Mouse (Mus musculus) lung, postnatal 36 days (tissue): Measurements from ENCODE around the gene Ppat.
"Not testable (repeated sequence)": the region's sequence is repeated elsewhere in the genome, so short reads cannot be mapped to it uniquely, and the experiment has no call there.

Source experiments
- DNase-seq: peaks from one replicate; pipeline ENCODE4 v3.0.0; 2022; ENCODE audit warnings: mixed read lengths

Gene Ppat

DNA sequence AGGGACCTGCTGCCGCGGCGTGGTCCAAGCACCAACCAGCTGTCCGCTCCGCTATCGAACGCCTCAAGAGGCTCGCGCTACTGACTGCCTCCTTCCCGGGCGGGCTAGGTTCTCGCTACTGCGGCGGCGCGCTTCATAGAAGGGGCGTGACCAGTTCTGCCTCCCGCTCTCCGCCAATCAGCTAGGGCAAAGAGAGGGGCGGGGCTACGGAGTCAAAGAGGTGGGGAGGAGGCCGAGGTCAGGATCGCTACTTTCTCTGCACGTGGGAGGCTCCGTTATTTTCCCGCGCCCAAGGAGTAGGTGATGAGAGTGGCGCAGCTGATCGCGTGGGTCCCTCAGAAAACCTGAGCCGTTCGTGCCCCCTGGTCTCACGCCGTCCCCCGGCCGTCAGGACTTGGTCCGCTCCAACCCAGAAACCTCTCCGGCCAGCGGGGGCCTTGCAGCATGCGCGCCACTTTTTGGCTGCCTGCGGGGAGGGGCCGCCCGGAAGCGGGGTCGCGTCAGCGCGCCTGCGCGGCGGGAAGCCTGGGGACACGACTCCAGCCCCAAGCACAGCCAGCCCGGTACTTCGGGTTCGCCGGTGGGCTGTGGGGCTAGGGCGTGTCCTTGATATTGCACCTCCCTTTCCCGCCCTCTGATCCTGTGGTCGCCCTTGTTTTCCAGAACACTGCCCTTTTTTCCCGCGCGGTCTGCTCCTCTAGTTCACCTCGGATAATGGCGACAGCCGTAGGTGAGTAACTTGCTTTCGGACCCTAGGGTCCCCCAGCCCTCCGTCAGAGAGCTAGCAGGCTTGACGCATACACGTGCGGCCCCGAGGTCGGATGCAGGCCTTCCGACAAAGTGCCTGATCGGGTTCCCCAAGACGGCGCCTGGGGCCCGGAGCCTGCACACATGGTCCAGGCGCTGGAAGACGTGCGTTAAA lies at the start of gene Ppat, which contains the start of gene Paics:
Gene Ppat, minus strand, starts transcription at position 473 of the 922 bp plus-strand sequence.
Gene Paics, plus strand, starts transcription at position 202 of the 922 bp plus-strand sequence.
- DNase-seq, result peak; percentile 99

DNA sequence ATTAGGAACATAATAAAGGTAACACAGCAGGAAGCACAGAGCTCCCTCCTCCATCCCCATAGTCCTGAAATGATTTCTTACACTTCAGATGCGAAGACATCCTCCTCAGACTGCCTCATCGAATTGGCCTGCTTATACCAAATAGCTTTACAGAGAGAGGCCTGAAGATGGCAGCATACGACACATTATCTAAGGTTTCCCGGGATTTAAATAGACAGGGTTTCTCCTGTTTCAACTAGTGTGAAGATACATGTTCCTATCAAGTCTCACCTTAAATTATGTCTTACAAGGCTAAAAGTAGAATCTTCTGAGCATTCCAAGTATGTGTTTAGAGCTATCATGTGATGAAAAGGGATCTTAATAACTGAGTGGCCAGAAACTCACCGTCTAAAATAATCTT lies 47.0 kb upstream of the Ppat start:
- DNase-seq, result no peak

GRCm38 (mm10) chr5:76993174-76993814 lies 41.9 kb upstream of the Ppat start:
- no peak for DNase-seq

GRCm38 (mm10) chr5:76990789-76991188 lies 39.4 kb upstream of the Ppat start:
- no peak for DNase-seq

DNA sequence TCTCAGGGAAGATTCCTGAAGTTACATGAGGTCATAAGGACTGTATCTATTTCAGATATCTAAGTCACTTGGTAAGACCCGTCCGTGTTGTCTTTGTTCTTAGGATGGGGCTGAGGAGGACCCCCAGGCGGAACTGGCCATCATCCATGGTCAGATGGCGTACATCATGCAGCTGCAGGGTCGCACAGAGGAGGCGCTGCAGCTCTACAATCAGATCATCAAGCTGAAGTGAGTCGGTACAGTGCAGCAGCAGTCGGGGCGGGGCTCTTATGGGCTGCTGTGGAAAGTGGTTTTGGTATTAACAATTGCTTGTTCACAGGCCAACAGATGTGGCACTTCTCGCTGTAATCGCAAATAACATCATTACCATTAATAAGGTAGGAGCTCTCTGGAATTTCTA lies 32.6 kb upstream of the Ppat start:
- no peak for DNase-seq

DNA sequence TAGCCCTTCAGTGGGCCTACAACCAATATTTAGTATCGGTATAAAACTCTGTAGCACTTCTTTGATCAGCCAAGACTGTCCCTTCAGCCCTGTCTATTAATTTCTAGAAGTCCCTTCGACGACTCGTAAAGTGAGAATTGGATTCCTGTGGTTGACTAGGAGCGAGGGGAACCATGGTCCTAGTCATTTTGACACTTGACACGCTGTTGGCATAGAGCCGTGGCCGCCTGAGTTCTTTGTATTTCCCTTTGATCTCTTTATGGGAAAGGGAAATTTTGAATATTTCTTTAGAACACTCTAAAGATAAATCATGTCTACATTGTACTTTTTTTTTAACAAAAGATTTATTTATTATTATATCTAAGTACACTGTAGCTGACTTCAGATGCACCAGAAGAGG lies 24.4 kb upstream of the Ppat start:
- DNase-seq, result no peak

DNA sequence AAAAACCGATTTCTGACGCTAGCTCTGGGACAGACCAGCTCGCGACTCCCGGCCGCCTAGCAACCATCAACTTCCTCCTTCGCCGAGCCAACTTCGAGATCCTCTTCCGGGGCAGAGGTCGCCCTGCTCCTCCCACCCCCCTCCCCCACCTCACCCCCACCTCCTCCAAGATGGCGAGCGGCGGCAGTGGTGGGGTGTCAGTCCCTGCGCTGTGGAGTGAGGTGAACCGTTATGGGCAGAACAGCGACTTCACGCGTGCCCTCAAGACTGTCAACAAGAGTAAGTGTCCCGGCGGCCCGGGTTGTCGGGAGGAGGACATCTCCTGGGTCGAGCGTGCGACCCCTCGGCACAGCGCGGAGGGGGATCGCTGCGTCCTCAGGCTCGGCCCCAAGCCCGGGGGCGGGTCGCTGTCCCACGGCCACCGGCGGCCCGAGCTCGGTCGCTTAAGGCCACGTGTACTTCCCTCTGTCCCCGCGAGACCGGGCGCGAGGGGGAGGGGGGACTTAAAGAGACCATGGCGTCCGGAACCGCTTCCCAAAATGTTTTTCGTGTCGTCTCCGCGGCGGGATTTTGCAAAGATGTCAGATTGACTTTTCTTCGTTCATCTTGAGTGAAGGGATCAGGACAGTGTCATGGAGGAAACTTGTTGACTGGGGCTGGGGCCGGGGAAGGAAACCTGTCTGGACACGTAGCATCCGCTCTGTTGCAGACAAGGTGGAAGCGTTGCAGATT lies 23.3 kb upstream of the Ppat start, which contains the start of gene Srp72:
Gene Srp72, plus strand, starts transcription at position 130 of the 732 bp plus-strand sequence.
- peak; percentile 86 for DNase-seq

GRCm38 (mm10) chr5:76974207-76974553 lies 22.8 kb upstream of the Ppat start:
- no peak for DNase-seq

GRCm38 (mm10) chr5:76973488-76973887 lies 22.1 kb upstream of the Ppat start:
- no peak for DNase-seq

- not testable (repeated sequence) for DNase-seq
These were observed 19.7 kb upstream of the Ppat start for GRCm38 (mm10) chr5:76971115-76971514.

DNA sequence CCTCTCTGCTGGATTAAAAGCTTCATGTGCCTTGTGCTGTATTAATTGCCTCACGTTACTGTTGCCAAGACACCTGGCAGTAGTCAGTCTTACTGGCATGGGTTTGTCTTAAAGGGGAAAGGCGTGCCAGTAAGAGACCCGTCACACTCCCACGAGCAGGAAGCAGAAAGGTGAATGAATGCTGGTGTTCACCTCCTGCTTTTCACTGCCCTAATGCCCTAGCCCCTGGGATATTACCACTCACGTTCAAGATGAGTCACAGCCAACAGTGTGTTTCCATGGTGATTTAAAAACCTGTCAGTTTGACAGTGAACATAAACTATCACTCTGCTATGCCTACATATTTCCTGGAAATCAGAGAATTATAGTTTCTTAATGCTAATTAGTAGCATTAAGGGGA lies 17.9 kb upstream of the Ppat start:
- DNase-seq, result no peak

GRCm38 (mm10) chr5:76964651-76965050 lies 13.3 kb upstream of the Ppat start:
- no peak for DNase-seq

GRCm38 (mm10) chr5:76962545-76962944 lies 11.2 kb upstream of the Ppat start:
- no peak for DNase-seq

DNA sequence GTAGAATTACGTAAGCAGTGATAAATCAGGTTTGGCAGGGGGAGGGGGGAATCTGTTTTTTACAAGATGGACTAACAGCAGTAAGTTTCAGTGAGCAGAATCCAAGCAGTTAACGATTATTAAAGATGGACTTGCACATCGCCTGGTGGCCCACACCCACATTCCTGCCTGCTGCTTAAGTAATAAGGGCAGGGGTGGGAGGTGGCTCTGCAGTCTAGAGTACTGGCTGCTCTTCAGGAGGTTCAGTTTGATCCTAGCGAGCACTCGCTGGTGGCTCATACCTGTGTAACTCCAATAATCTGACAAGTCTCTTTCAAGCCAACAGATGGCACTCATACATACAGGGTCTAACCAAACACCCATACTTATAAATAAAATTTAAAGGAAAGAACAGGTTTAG lies 8.2 kb upstream of the Ppat start:
- DNase-seq, result peak; percentile 44

DNA sequence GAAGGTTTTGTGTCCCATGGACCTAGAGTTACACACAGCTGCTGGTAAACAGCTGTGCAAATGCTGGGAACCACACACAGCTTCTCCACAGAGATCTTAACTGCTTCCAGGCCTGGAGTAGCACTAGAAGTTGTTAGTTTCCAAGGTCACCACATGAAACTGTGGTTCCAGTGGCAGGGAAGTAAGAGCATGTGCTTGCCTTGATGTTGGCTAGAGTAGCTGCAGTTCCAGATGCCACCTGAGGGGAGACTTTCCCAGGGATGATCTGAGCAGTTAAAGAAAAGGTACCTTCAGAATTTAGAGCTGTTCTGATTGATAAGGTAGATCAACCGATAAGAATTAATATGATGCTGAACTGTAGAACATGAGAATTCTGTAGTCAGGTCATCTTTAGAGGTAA lies 6.6 kb upstream of the Ppat start:
- DNase-seq, result no peak

DNA sequence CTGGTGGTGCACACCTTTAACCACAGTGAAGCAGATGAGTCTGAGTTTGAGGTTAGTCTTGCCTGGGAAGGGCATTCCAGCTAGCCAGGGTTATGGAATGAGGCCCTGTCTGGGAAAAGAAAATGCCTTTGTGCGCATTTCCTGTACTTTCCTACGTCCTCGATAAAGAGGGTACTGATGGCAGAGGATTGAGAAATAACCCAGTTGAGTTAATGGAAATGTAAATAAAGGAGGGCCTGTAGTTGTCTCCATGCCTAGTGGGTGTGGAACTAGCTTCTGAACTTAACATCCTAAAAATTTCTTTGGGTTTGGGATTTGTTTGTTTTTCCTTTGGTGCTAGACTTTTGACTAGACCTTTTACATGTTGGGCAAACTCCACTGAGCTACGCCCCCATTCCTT lies 4.1 kb upstream of the Ppat start:
- DNase-seq, result no peak

DNA sequence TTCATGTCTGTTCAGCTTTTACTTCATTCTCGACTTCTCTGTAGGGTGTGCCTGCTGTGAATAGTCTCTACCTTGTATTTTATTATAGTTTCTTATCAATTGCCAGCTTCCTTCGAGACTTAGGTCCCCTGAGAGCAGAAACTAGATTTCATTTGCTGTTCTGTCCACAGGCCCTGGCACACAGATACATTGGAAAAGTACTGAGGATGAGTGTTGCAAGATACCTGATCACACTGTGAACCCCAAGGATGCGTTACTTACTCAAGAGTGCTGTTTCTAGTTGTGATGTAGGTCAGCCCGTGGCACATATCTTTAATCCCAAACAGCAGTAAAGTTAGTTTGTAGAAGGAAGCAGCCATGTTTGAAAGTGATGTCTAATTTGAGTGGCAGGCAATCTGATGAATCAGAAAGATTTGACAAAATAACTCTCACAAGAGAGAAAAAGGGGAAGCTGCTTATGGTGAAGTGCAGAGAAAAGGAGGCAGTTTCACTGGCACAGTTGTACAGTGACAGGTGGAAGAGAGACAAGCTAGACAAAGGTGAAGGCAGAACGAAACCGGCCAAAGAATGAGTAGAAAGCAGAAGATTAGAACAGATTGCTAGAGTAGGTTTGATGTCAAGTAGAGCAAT lies 3.0 kb upstream of the Ppat start:
- DNase-seq, result no peak

DNA sequence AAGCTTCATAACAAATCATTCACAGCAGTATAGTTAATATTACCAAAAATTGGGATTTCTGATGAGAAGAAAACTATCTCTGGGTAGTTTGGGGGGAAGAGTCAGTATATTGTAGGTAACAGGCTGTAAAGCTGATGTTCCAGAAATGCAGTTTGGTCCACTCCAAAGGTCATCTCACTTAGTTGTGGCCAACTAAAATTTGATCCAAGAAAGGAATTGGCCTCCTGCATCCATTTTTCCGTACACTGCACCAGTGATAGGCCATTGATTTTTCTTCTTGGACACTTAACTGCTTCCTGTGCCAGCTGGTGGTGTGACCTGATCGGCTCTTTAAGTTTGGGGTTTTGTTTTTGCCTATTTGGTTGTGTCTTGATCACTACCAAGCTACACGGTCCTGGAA lies 2.4 kb upstream of the Ppat start:
- no peak for DNase-seq

DNA sequence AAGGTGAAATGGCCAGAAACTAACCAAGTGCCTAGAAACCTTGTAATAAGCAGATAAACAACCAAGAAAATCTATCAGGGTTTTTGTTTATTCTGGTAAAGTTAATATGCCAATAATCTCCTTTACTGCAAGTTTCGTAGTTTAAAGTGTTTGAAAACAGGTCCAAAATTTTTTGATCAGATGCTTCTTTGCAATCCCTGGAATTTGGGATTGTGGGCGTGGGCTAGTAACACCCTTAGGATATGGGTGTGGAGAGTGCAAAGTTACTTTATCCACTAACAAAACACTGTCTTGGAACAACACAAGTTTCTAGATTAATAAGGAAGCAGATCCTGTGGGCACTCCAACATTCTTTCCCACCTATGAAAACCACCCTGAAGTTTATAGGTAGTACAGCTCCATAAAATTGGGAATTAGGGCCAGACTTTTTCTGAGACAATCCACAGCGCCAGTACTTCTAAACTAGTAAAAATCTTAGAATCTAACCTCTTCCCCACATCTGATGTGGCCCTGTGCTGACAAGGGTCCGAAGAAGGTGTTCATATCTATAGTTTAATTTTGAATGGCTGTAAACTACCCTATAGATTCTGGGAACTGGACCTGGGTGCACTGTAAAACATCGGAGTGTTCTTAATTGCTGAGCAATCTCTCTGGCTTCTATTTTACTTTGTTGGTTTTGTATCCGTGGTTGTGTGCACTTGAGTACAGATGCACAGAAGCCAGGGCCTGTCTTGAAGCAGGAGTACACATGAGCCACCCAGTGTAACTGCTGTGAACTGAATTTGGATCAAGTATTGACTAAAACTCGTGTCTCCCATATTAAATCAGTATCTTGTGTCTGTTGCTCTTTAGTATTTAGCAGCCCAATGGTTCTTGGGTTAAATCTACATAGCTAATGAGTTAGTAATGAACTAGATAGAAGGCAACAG lies 998 bp upstream of the Ppat start:
- DNase-seq, result no peak

DNA sequence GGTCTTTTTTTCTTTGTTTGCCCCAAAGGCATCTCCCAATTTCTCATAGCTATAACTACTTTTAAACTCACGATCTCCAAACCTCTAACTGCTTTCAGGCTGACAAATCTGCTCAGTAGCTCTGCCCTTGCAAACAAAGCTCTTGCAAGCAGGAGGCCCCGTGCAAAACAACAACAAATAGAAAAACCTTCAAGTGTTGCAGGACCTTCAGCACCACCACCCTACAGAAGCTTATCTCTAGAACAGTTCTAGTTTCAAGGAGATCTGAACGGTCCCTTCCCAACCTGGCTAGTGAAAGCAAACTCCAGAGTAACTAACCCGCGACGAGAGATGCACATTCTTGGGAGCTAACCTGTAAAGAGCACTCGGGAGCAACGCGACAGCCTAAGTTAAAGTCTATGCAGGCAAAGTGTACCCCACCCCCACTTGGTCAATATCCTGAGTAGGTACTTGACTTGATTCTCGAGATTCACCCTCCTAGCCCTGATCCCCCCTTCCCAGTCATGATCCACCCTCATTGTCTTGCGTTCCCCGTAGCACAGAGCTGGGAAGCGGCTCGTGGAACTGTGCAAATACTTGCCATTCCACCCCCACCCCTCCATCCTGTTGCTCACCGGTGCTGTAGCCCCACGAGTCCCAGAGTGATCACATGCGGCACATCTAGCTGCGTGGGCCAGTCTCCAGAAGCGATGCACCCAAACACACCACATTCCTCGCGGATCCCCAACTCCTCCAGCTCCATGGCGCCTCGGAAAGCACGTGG lies 854 bp downstream of the Ppat start:
- peak; percentile 58 for DNase-seq

DNA sequence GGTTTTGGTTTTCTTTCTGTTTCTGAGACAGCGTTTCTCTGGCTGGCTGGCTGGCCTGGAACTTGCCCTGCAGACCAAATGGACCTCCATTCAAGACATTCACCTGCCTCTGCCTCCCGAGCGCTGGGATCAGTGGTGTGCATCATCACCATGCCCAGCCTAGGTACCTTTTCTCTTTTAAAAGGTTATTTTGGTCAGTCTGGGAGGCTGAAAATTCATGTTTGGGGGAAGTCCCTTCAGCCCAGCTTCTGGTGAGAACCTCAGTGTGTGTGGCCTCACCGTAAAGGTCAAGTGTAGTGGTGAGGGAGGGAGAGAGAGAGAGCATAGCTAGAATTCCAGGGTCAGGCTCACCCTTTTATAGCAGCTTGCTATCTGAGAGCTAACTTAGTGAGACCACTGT lies 3.6 kb downstream of the Ppat start:
- DNase-seq, result no peak
